Mouse (Mus musculus) heart, adult 2 months (tissue): ENCODE results near the gene Myo15.
A peak's percentile ranks its signal among the peaks of the same experiment; 100 is the strongest.

Experiments used
- CTCF ChIP-seq: fragments of 200-600 bp; IDR thresholded peaks from 2 replicates; pipeline ENCODE4 v1.8.1; 2022; ENCODE audit warnings: antibody characterized with exemption, mild to moderate bottlenecking, moderate library complexity
- EP300 ChIP-seq: fragments of 200-500 bp; IDR thresholded peaks from 2 replicates; pipeline ENCODE4 v1.6.1; 2011; ENCODE audit warnings: low read depth, low read length, control low read depth; ENCODE audit not compliant: insufficient read depth
- POLR2A ChIP-seq: fragments of 200-500 bp; IDR thresholded peaks from 2 replicates; pipeline ENCODE4 v1.6.1; 2011; ENCODE audit warnings: mild to moderate bottlenecking, low read depth, low read length, control low read depth; ENCODE audit not compliant: insufficient read depth

- TF ChIP-seq CTCF (peak; percentile 20), POLR2A (no peak), EP300 (no peak)
Measured at GRCm38 (mm10) chr11:60457973-60458372, 11.2 kb upstream of the Myo15 start.
